8 mouse cellular contexts compared by ENCODE assay signal in the genomic region with DNA sequence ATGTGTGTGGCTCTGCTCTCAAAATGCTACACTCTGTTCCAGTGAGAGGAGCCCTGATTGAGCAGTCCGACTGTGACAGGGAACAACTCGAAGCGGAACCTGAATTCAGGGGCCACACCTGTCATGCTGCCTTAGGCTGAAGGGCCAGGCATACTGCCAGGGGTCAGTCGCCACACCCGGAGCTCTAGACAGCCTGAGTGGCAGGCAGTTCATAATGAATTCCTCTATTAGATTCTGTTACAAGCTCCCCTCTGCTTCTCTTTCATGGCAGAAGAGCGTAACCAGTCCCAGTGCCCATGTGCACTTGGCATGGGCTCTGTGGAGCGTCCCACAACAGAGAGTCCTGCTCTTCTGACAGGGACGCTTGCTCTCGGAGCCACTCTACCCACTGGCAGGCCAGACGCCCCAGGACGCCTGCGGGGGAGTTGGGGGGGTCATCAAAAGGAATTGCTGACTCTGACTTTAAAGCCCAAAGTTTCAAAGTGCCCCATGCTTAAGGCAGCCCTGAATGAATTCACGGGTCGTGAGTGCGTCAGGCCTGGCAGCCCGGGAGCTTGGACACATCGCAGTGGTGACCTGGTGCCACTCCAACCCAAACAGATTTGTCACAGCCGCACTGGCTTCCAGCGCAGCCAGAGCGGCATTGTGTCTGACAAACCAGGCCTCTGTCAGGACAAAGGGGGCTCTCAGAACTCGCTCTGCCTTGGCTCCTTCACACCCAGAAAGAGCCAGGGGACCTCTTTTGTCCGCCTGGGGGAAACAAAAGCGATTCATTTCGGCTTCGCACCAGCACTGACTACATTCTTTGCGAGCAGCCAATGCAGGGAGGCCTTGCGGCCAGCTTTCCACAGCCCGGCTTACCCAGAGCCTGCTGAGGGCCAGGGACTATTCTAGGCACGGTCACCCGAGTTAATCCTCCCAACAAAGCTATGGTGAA.
A peak's percentile ranks its signal among the peaks of the same experiment; 100 is the strongest.
DNase-seq lines count a peak whose midpoint lies in the region; ATAC-seq and TF ChIP-seq lines count a peak whose summit lies in the region.

No protein-coding gene starts in this region.

- 0 out of 2 replicates have a peak, but pooled peaks cover 6% of the 10 kb centered on the region for H3K4me1 ChIP-seq in intestine, embryonic 15.5 days (replicated peaks)
- H3K4me1 ChIP-seq in intestine, postnatal 0 days (replicated peaks; ENCODE audit: control insufficient read depth, insufficient read depth, low read length), result no peaks in the 10 kb centered on the region
- peaks cover 26% of the 10 kb centered on the region for H3K4me1 ChIP-seq in forebrain, embryonic 15.5 days
- no peaks in the 10 kb centered on the region for H3K4me1 ChIP-seq in heart, postnatal 0 days (ENCODE audit: control insufficient read depth, insufficient read depth)
- peaks cover 35% of the 10 kb centered on the region for H3K4me1 ChIP-seq in midbrain, embryonic 11.5 days (ENCODE audit: control insufficient read depth, insufficient read depth, low read length)

- TF ChIP-seq CTCF in intestine, postnatal 0 days (IDR thresholded peaks at IDR 0.05; ENCODE audit: low read depth), result no peak
- no peak for TF ChIP-seq CTCF in heart, postnatal 0 days (IDR thresholded peaks at IDR 0.05; ENCODE audit: low read depth)

- H3K9ac ChIP-seq in intestine, embryonic 15.5 days, result no peak overlapping the region
- H3K9ac ChIP-seq in intestine, postnatal 0 days (ENCODE audit: low read depth, low read length), result no peak overlapping the region
- H3K9ac ChIP-seq in forebrain, embryonic 15.5 days (replicated peaks), result 0 out of 2 replicates have a peak overlapping the region, but pooled peaks have one; percentile 3
- H3K9ac ChIP-seq in heart, postnatal 0 days (replicated peaks; ENCODE audit: low read depth, low read length), result no peak overlapping the region
- H3K9ac ChIP-seq in midbrain, embryonic 11.5 days (ENCODE audit: low read length), result peak overlapping the region; percentile 60

- no peaks in the 10 kb centered on the region for H3K27me3 ChIP-seq in intestine, embryonic 15.5 days (replicated peaks)
- no peaks in the 10 kb centered on the region for H3K27me3 ChIP-seq in intestine, postnatal 0 days (replicated peaks; ENCODE audit: control insufficient read depth, insufficient read depth, low read length)
- no peaks in the 10 kb centered on the region for H3K27me3 ChIP-seq in forebrain, embryonic 15.5 days
- no peaks in the 10 kb centered on the region for H3K27me3 ChIP-seq in heart, postnatal 0 days (ENCODE audit: control insufficient read depth, insufficient read depth, low read length)
- no peaks in the 10 kb centered on the region for H3K27me3 ChIP-seq in midbrain, embryonic 11.5 days (ENCODE audit: control insufficient read depth, insufficient read depth, low read length)

- peak; percentile 40 for DNase-seq in heart, postnatal 0 days (ENCODE audit: low spot score)
- DNase-seq in left cerebral cortex, adult 11 months (ENCODE audit: low spot score), result peak; percentile 70
- DNase-seq in midbrain, embryonic 11.5 days (ENCODE audit: low spot score, missing footprints), result peak; percentile 97
- peak; percentile 72 for DNase-seq in telencephalon, adult 2 months (ENCODE audit: low read depth, low spot score)
- DNase-seq in adrenal gland, postnatal 14 days, result no peak

- no peaks in the 10 kb centered on the region for H3K9me3 ChIP-seq in intestine, embryonic 15.5 days
- no peaks in the 10 kb centered on the region for H3K9me3 ChIP-seq in intestine, postnatal 0 days (ENCODE audit: control insufficient read depth)
- no peaks in the 10 kb centered on the region for H3K9me3 ChIP-seq in forebrain, embryonic 15.5 days
- H3K9me3 ChIP-seq in heart, postnatal 0 days (replicated peaks; ENCODE audit: control insufficient read depth, low read length), result no peaks in the 10 kb centered on the region
- H3K9me3 ChIP-seq in midbrain, embryonic 11.5 days (ENCODE audit: control insufficient read depth, low read length), result no peaks in the 10 kb centered on the region

- no peak overlapping the region for H3K4me3 ChIP-seq in intestine, embryonic 15.5 days (replicated peaks)
- H3K4me3 ChIP-seq in intestine, postnatal 0 days (ENCODE audit: low read depth, low read length), result no peak overlapping the region
- H3K4me3 ChIP-seq in forebrain, embryonic 15.5 days, result no peak overlapping the region
- H3K4me3 ChIP-seq in heart, postnatal 0 days (ENCODE audit: low read depth, low read length), result no peak overlapping the region
- no peak overlapping the region for H3K4me3 ChIP-seq in midbrain, embryonic 11.5 days (ENCODE audit: low read depth, low read length)

- whole genome bisulfite sequencing in intestine, embryonic 15.5 days, result 48% methylated on average over 30 of the region's 30 CpGs
- 60% methylated on average over 30 of the region's 30 CpGs for WGBS in intestine, postnatal 0 days
- 4% methylated on average over 30 of the region's 30 CpGs for WGBS in forebrain, embryonic 15.5 days
- 34% methylated on average over 30 of the region's 30 CpGs for WGBS in heart, postnatal 0 days
- WGBS in midbrain, embryonic 11.5 days, result 8% methylated on average over 30 of the region's 30 CpGs

- TF ChIP-seq EP300 in heart, postnatal 0 days (IDR thresholded peaks at IDR 0.05; ENCODE audit: low read depth), result no peak

- H3K4me2 ChIP-seq in intestine, embryonic 15.5 days (replicated peaks), result no peak overlapping the region
- H3K4me2 ChIP-seq in intestine, postnatal 0 days (replicated peaks; ENCODE audit: low read depth), result no peak overlapping the region
- peak overlapping the region; percentile 24; the same call in 1 of the 2 replicates for H3K4me2 ChIP-seq in forebrain, embryonic 15.5 days (replicated peaks)
- H3K4me2 ChIP-seq in heart, postnatal 0 days (ENCODE audit: low read depth, low read length), result 0 out of 2 replicates have a peak overlapping the region, but pooled peaks have one; percentile 5
- H3K4me2 ChIP-seq in midbrain, embryonic 11.5 days, result peak overlapping the region; percentile 35

- H3K36me3 ChIP-seq in intestine, embryonic 15.5 days, result no peaks in the 10 kb centered on the region
- H3K36me3 ChIP-seq in intestine, postnatal 0 days (ENCODE audit: control insufficient read depth, insufficient read depth), result no peaks in the 10 kb centered on the region
- no peaks in the 10 kb centered on the region for H3K36me3 ChIP-seq in forebrain, embryonic 15.5 days
- no peaks in the 10 kb centered on the region for H3K36me3 ChIP-seq in heart, postnatal 0 days (replicated peaks; ENCODE audit: control insufficient read depth, insufficient read depth, low read length)
- no peaks in the 10 kb centered on the region for H3K36me3 ChIP-seq in midbrain, embryonic 11.5 days (ENCODE audit: control insufficient read depth, insufficient read depth, low read length)

- no peak overlapping the region for H3K27ac ChIP-seq in intestine, embryonic 15.5 days
- H3K27ac ChIP-seq in intestine, postnatal 0 days (ENCODE audit: low read depth, low read length), result no peak overlapping the region
- peak overlapping the region; percentile 77 for H3K27ac ChIP-seq in forebrain, embryonic 15.5 days (replicated peaks)
- no peak overlapping the region for H3K27ac ChIP-seq in heart, postnatal 0 days (ENCODE audit: low read depth)
- peak overlapping the region; percentile 98 for H3K27ac ChIP-seq in midbrain, embryonic 11.5 days (ENCODE audit: low read depth, low read length)

- ATAC-seq in intestine, embryonic 15.5 days, result peak; percentile 55
- ATAC-seq in intestine, postnatal 0 days, result no peak
- ATAC-seq in forebrain, embryonic 15.5 days (replicated peaks), result peak; percentile 92
- ATAC-seq in heart, postnatal 0 days (ENCODE audit: insufficient read depth, low read depth), result peak; percentile 75
- ATAC-seq in midbrain, embryonic 11.5 days (ENCODE audit: low FRiP score), result peak; percentile 94

Comparison
In these comparisons a context has a peak if more than half of its experiments do, and no peak if none do; other contexts are left out.
1. H3K27ac ChIP-seq: peak in forebrain, embryonic 15.5 days (single experiment) and midbrain, embryonic 11.5 days (single experiment); none in intestine, embryonic 15.5 days (single experiment), intestine, postnatal 0 days (single experiment) and heart, postnatal 0 days (single experiment).
2. H3K4me2 ChIP-seq: peak in forebrain, embryonic 15.5 days (single experiment), heart, postnatal 0 days (single experiment) and midbrain, embryonic 11.5 days (single experiment); none in intestine, embryonic 15.5 days (single experiment) and intestine, postnatal 0 days (single experiment).
3. H3K9ac ChIP-seq: peak in forebrain, embryonic 15.5 days (single experiment) and midbrain, embryonic 11.5 days (single experiment); none in intestine, embryonic 15.5 days (single experiment), intestine, postnatal 0 days (single experiment) and heart, postnatal 0 days (single experiment).